Mouse (Mus musculus): ENCODE measurements around the gene Cep135. TPM values are rescaled to one million over a fixed set of nuclear protein-coding genes. Genes with fewer than 3 reads are reported as not detected.

Gene Cep135
- 1 to 10 TPM; 6.5 to 6.9 TPM for total RNA-seq (2021)
- long read RNA-seq, experiment 1, partial matches to known transcripts, result 1 of 2 reads
- long read RNA-seq, experiment 1, other reads (novel, unspliced or antisense), result 1 of 2 reads
- long read RNA-seq, experiment 2, result 0 reads

DNA sequence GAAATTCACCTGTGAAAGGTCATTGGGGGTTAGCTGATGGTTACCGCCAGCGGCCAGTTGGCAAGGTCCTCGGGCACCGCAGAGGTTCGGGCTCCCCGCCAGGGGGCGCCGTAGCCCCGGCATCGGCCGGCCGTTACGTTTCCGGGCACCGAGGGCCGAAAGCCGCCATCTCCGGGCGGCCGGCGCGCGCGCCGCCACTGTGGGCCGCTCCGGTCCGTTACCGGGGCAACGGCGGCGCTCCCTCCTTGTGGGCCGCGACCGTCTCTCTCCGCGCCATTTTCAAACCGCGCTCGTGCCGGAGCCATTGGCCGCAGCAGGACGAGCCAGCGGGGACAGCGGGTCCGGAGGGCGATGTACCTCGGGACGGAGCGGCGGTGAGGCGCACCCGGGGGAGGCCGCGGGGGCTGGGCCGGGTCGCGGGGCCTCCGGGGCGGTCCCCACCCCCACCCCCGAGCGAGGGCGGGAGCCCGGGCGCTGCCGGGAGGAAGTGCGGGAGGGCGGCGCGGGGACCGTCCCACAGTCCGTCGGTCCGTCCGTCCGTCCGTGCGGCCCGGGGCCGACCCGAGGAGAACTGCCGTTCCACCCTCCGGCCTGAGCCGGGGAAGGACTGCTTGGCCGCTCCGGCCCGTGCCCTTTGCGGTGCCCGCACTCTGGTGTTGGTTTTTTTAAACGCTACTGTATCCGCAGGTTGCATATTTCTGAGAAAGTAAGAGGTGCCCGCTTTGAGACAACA, at the start of gene Cep135:
TSS of gene Cep135 (plus strand) at position 148 of the 733 bp plus-strand sequence.
- peak; percentile 84 to 86 for DNase-seq (ENCODE audit: low spot score in 2 of 2)

- DNase-seq (ENCODE audit: low spot score in 2 of 2), result peak in 1 of 2 experiments; percentile 12
Observed at GRCm38 (mm10) chr5:76540181-76540580, 48.3 kb upstream of the Cep135 start.

DNA sequence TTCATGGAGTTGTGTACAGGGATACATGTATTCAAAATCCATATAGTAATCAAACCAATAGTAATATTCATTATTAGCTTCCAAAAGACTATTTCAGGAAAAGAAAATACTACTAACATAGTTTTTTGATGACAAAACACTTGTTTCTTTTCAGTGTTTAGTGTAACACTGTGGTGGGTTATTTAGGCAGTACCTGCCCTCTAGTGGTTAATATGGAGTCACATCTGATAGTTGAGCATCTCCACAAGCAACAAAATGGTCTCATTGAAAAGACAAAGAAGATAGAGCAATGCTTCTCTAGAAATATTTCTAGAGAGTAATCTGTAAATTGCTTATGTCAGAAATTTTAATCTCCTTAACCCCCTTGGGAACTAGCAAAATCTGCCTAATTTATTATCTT, 47.7 kb upstream of the Cep135 start:
- peak in 1 of 2 experiments; percentile 34 for DNase-seq (ENCODE audit: low spot score in 2 of 2)

DNA sequence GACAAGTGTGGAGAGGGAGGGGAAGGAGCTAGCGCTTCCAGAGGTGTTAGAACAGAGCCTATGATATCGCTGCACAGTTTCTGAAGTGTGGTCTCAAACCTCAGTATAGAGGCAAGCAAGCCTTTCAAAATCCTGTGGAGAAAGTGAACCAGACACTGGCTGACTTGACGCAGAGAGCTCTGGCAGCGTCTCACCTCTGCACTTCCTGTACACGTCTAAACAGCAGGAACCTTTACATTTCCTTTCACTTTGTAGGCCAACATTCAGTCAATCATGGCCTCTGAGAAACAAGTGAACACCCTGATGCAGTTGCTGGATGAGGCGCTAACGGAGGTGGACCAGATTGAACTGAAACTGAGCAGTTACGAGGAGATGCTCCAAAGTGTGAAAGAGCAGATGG, 45.3 kb upstream of the Cep135 start:
- no peak for DNase-seq (ENCODE audit: low spot score in 2 of 2)

DNA sequence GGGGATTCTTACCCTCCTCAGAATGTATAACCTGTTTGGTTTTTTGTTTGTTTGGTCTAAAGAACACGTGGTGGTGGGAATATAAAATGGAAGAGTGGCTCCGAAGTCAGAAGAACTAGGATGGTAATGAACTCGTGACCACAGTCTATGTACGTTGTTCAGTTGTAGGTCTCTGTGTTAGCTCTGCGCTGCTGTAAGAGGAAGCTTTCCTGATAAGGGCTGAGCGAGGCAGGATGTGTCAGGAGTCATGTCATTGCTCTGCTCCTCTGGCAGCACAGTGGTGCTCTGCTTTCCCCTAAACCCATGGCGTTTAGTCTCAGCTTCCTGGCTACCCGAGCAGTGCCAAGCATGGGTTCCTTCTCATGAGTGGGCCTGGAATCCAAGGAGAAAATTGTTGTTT, 38.1 kb upstream of the Cep135 start:
- no peak for DNase-seq (ENCODE audit: low spot score in 2 of 2)

DNA sequence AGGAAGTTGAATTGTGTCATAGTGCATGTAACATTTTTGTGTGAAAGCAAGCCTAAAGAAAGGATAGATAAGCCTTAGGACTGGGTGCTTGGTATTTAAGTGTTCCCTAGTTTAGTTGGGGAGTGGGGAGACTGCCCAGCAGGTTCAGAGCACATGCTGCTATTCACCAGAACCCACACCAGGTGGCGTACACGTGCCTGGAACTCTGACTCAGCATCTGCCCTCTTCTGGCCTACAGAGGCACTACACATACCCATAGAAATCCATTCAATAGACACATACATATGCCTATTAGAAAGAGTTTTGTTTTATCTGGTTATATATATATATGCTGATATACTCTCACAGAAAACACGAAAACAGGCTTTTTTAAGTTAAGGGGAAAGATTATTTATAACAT, 23.2 kb upstream of the Cep135 start:
- peak; percentile 55 to 74 for DNase-seq (ENCODE audit: low spot score in 2 of 2)

GRCm38 (mm10) chr5:76574251-76574650, 14.2 kb upstream of the Cep135 start:
- DNase-seq (ENCODE audit: low spot score in 2 of 2), result no peak

DNA sequence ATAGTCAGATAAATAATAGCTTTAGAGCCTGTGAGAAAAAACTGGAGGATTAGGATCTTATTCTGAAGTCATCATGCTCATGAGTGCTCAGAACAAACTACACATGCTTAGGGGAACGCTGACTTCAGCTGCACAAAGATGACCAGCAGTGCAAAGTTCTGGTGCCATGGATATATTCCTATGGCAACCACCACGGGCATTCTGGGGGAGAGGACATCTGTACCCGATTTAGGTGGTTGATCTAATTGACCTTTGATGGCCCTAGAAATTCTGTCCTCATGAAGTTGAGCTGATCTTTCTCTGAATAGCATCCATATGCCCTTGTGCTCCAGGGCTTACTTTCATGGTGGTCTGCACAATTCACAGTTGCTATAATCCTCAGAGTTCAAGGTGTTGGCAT, 11.5 kb upstream of the Cep135 start:
- no peak for DNase-seq (ENCODE audit: low spot score in 2 of 2)

- DNase-seq (ENCODE audit: low spot score in 2 of 2), result no peak
Observed at GRCm38 (mm10) chr5:76585378-76585777, 3.1 kb upstream of the Cep135 start.

DNA sequence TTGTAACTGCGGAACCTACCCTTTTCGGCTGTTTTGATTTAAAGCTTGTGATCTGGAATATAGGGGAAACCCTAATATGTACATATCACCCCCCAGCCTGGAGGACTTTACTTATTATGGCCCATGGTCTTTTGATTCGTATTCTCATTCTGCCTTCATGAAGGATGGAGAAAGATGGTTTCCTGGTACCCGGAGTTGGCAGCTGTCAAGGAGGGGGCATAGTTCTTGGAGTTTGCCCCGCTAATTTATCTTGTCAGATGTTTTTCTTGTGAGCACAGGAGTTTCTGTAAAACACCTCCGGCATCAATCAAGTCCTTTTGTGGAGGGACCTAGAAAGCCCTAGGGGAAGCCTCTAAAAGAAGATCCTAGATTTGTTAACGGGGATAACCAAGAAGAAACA, 813 bp downstream of the Cep135 start:
- DNase-seq (ENCODE audit: low spot score in 2 of 2), result no peak

GRCm38 (mm10) chr5:76590009-76590408, 1.5 kb downstream of the Cep135 start:
- DNase-seq (ENCODE audit: low spot score in 2 of 2), result no peak

DNA sequence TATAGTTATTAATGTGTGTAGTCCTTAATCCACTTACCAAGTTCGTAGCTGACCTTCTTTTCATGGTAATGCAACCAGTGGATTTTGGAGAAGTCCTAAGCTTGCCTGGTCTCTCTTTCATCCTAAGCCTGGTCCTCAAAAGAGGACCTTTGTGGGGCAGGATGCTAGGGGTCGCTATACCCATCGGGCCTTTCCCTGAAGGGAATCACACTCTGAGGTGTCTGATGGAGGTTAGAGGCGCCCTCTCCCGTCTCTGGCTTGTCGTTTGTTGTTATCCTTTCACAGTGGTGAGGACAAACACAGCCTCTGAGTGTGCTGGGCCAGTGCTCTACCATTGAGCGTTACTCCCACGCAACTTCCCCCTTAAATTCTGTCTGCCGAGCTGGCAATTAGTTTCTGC, 3.4 kb downstream of the Cep135 start:
- DNase-seq (ENCODE audit: low spot score in 2 of 2), result no peak

DNA sequence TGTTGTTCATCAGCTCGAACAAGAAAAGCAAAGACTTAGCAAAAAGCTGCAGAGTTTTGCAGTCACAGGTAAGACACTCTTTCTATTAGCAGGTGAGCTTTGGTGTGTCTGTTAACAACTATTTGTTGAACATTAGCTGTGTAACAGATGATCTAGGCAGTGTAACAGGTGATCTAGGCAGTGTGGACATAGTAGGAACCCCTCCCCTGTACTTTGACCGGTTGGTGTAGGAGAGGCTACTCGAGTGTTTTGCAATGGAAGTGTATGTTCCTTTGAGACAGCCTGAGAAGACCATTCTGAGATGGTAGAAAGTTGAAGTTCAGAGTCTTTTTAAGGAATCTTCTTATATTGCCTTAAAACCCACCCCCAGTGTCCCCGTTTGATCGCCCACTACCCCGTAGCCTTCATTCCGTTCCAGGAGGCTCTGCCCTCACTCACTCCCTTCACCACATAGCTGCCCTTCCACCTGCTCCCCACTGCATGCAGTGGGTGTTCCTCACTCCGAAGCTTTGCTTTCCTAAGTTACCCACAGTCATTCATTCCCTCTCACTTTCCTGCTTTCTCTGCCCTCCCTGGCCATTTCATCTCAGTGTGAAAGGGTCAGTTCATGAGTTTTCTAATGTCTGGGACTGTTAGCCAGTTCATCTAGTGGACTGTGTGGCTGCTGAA, 21.3 kb downstream of the Cep135 start:
- no peak for DNase-seq (ENCODE audit: low spot score in 2 of 2)

DNA sequence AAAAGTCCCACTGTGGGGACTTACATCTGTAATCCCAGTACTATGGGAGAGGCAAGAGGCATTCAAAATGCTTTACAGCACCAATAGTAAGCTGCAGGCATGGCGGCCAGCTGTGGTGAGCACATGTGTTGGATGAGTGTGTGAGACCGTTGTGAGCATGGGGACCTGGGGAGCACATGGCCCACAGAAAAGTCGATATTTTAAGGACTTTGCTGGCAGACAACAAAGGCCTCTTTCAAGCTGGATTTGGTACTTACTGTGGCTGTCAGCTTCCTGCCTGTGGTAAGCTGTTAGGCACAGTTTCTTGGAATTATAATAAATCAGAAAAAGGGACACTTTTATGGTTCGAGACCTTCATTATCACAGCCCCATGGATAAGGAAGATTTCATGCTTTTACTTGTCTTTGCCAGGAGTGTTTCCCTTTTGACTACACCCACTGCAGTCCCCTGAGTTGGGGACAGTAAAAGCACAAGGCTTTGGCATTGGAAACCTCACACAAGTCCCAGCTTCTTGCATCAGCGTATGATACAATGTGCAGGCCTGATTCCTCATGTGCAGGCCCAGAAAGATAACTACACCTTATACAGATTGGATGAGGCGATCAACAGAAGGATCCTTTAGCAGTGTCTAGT, 24.5 kb downstream of the Cep135 start:
- no peak for DNase-seq (ENCODE audit: low spot score in 2 of 2)

DNA sequence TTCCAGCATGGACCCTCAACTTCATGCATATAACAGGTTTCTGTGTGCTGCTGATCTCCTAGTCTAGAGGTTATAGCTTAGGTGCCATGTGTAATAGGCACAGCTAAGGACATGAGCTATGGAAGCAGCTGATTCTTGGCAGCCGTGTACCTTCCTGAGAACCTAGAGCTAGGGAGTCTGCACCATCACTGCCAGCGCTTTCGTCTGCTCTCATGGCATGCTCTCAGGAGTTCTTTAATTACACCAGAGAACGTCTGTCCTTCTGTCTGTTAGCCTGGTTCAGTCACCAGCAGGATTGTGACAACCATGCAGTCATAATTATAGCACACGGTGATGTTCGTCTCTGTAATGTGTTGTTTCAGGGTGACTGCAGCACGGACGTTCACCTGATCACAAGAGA, 26.8 kb downstream of the Cep135 start:
- peak in 1 of 2 experiments; percentile 33 for DNase-seq (ENCODE audit: low spot score in 2 of 2)

DNA sequence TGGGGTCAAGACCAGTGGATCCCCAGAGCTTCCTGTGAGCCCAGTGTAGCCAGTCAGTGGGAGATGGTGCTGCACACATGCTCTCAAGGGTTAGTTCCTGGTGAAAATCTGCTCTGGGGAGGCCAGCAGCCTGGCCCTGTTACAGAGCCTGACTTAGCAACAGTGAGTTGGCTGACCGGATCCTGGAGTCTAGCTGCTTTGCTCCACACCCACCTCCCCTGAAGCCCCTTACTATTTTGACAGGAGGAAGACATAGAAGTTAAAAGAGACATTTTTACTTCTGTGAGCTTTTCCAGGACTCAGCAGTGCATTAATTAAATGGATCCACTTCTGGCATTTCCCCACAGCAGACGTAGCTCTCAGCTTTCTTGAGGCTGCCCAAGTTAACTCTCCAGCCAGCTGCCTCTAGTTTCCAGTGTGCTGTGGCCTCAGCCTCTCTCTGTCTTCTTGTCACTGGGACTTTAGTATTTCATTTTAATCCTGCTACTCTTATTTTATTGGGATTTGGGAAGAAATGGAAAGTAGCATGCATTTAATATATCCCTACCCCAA, 27.8 kb downstream of the Cep135 start:
- DNase-seq (ENCODE audit: low spot score in 2 of 2), result no peak

DNA sequence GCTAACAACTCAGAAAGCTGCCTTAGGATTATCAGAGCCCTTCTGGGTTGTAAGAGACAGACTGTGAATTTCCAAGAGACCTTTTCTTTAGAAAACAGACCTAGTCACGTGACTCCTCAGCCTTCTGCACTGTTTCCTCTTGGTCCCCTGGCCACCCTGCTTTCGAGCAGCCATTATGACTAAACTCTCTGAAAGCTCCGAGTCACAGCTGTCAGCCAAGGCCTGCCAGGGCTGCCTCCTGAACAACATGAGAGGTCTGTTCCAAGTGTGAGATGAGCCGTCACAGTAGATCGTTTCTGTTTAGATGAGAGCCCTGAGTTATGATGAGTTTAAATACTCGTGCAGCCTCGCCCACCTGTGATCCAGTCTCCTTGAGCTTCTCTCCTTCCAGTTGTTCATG, 30.3 kb downstream of the Cep135 start:
- DNase-seq (ENCODE audit: low spot score in 2 of 2), result peak; percentile 29 to 51

- no peak for DNase-seq (ENCODE audit: low spot score in 2 of 2)
Observed at GRCm38 (mm10) chr5:76623759-76624158, 35.3 kb downstream of the Cep135 start.

GRCm38 (mm10) chr5:76627770-76628169, 39.3 kb downstream of the Cep135 start:
- no peak for DNase-seq (ENCODE audit: low spot score in 2 of 2)

DNA sequence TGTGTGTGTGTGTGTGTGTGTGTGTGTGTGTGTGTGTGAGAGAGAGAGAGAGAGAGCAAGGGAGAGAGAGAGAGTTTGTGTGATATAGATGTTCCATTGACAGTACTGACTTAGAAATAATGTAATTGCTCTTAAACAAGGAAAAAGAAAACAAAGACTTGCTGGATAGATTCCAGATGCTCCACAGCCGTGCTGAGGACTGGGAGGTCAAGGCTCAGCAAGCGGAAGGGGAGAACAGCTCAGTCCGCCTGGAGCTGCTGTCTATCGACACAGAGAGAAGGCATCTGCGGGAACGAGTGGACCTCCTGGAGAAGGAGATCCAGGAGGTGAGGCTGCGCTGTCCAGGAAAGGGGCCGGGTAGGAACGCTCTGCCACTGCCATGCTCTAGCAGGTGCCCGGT, 45.5 kb downstream of the Cep135 start:
- DNase-seq (ENCODE audit: low spot score in 2 of 2), result no peak

DNA sequence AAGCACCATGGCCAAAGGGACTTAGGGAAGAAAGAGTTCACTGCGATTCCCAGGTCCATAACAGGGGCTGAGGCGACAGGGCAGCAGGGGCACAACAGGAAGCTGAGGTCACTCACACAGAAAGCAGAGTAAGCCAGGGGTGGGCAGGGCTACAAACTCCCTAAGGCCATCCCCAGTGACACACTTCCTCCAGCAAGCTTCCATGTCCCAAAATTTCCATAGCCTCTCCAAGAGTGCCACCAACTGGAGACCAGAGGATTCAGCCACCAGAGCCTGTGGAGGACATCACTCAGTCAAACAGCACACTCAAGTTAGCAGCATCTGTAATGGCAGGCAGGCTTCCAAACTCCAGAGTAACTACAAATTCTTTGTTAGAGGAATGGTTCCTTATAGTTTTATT, 47.1 kb downstream of the Cep135 start:
- DNase-seq (ENCODE audit: low spot score in 2 of 2), result no peak

DNA sequence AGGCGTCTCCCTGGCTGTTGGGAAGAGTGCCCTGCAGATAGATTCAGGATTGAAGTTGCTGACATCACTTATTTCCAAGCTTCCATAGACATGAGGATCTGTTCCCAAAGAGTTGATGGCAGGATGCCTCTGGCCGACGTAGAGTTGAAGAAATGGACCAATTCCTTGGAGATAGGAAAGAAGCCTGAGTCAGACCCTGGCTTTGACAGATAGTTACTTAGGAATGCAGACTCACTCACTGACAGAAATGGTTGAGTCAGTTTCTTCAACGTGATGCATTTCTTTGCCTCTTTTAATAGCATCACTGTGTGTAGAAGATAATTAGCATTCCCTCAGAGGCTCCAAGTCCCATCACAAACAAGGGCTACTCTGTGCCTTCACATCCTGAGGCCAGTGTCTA, 53.6 kb downstream of the Cep135 start:
- no peak for DNase-seq (ENCODE audit: low spot score in 2 of 2)
